Mouse (Mus musculus): Measurements from ENCODE around the gene Ccr4. TPM values are rescaled to one million over a fixed set of nuclear protein-coding genes. Genes with fewer than 3 reads are reported as not detected.

The Ccr4 gene
- polyA plus RNA-seq, 1 experiment from 2014 or later, result 0.55 TPM

GRCm38 (mm10) chr9:114462569-114462968 lies 42.1 kb downstream of the Ccr4 start:
- ATAC-seq (replicated peaks; ENCODE audit: low FRiP score), result no peak
- Histone ChIP-seq H3K4me3 (replicated peaks) (no peak overlapping the region), H3K36me3 (peaks cover 57% of the 10 kb centered on the region), H3K9me3 (replicated peaks) (no peaks in the 10 kb centered on the region), H3K4me2 (no peak overlapping the region), H3K27ac (no peak overlapping the region), H3K4me1 (peaks cover 12% of the 10 kb centered on the region; the same call in 1 of the 2 replicates), H3K9ac (no peak overlapping the region), H3K27me3 (no peaks in the 10 kb centered on the region)
- WGBS, result 79% methylated on average over 7 of the region's 7 CpGs

DNA sequence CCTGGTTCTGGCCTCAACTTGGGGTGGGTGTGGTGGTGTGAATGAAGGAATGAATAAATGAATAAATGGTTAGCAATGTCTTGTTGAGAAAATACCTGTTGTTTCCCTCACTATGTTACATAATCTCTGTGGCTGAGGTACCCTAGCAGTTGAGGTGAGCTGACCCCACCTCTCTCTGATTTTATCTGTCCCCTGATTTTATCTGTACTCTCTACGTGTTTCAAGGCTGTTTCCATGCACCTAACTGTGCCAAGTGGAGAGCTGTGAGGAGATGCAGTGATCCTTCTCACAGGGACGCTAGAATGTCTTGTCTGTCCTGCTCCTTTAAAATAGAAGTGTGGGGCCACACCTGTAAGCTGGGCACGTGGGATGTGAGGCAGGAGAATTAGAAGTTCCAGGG lies 46.3 kb downstream of the Ccr4 start:
- no peaks in the 10 kb centered on the region for H3K9me3 ChIP-seq (replicated peaks)
- peaks cover 40% of the 10 kb centered on the region for H3K36me3 ChIP-seq
- no peak overlapping the region for H3K4me2 ChIP-seq
- no peaks in the 10 kb centered on the region for H3K27me3 ChIP-seq
- no peak for ATAC-seq (replicated peaks; ENCODE audit: low FRiP score)
- no peak overlapping the region for H3K9ac ChIP-seq
- H3K4me1 ChIP-seq, result peaks cover 9% of the 10 kb centered on the region; the same call in 1 of the 2 replicates
- H3K27ac ChIP-seq, result no peak overlapping the region
- WGBS, result 79% methylated on average over 3 of the region's 3 CpGs
- H3K4me3 ChIP-seq (replicated peaks), result no peak overlapping the region

- Histone ChIP-seq H3K4me1 (peaks cover 9% of the 10 kb centered on the region; the same call in 1 of the 2 replicates), H3K4me2 (no peak overlapping the region), H3K36me3 (peaks cover 27% of the 10 kb centered on the region), H3K9me3 (replicated peaks) (no peaks in the 10 kb centered on the region), H3K4me3 (replicated peaks) (no peak overlapping the region), H3K27ac (no peak overlapping the region), H3K27me3 (no peaks in the 10 kb centered on the region), H3K9ac (no peak overlapping the region)
- WGBS, result 82% methylated on average over 2 of the region's 2 CpGs
- no peak for ATAC-seq (replicated peaks; ENCODE audit: low FRiP score)
Observed at GRCm38 (mm10) chr9:114455420-114455819, 49.3 kb downstream of the Ccr4 start.

DNA sequence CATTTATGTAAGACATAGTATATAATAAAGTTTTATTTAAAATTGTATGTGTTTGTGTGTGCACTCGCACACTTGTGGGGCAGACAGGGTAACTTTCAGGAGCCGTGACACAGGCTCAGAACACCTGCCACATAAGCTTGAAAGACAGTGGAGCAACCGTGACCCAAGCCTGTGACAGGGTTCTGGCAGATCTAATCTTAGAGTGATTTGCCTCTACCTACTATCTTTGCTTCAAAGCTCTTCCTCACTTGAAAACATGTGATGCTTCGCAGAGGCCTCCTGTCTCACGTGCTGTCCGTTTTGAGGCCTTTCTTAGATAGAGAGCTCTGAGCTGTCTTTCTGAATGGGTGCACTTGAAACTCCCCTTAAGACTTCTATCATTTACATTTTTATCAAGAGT lies 52.3 kb downstream of the Ccr4 start:
- ATAC-seq (replicated peaks; ENCODE audit: low FRiP score), result no peak
- H3K4me1 ChIP-seq, result peaks cover 9% of the 10 kb centered on the region; the same call in 1 of the 2 replicates
- H3K9me3 ChIP-seq (replicated peaks), result no peaks in the 10 kb centered on the region
- 89% methylated on average over 6 of the region's 6 CpGs for WGBS
- no peak overlapping the region for H3K27ac ChIP-seq
- H3K36me3 ChIP-seq, result peaks cover 15% of the 10 kb centered on the region
- no peak overlapping the region for H3K4me3 ChIP-seq (replicated peaks)
- H3K27me3 ChIP-seq, result no peaks in the 10 kb centered on the region
- H3K4me2 ChIP-seq, result no peak overlapping the region
- no peak overlapping the region for H3K9ac ChIP-seq

- no peak overlapping the region for H3K27ac ChIP-seq
- 83% methylated on average over 7 of the region's 7 CpGs for WGBS
Observed at GRCm38 (mm10) chr9:114451615-114452014, 53.1 kb downstream of the Ccr4 start.

GRCm38 (mm10) chr9:114449120-114449754 lies 55.5 kb downstream of the Ccr4 start:
- WGBS, result 87% methylated on average over 13 of the region's 13 CpGs

More at GRCm38 (mm10) chr9:114451615-114452014, 53.1 kb downstream of the Ccr4 start:
- Histone ChIP-seq H3K4me2 (no peak overlapping the region), H3K4me3 (replicated peaks) (no peak overlapping the region), H3K9me3 (replicated peaks) (no peaks in the 10 kb centered on the region), H3K27me3 (no peaks in the 10 kb centered on the region), H3K9ac (no peak overlapping the region), H3K36me3 (0 out of 2 replicates have a peak, but pooled peaks cover 7% of the 10 kb centered on the region), H3K4me1 (peaks cover 9% of the 10 kb centered on the region; the same call in 1 of the 2 replicates)
- ATAC-seq (replicated peaks; ENCODE audit: low FRiP score), result no peak

GRCm38 (mm10) chr9:114448700-114449099 lies 56.0 kb downstream of the Ccr4 start:
- Histone ChIP-seq H3K4me1 (no peaks in the 10 kb centered on the region), H3K4me3 (replicated peaks) (no peak overlapping the region), H3K36me3 (peaks cover 8% of the 10 kb centered on the region; the same call in 1 of the 2 replicates), H3K27ac (no peak overlapping the region), H3K4me2 (no peak overlapping the region), H3K9me3 (replicated peaks) (no peaks in the 10 kb centered on the region), H3K27me3 (no peaks in the 10 kb centered on the region), H3K9ac (no peak overlapping the region)
- ATAC-seq (replicated peaks; ENCODE audit: low FRiP score), result no peak
- WGBS, result 84% methylated on average over 5 of the region's 5 CpGs

More at GRCm38 (mm10) chr9:114449120-114449754, 55.5 kb downstream of the Ccr4 start:
- H3K9ac ChIP-seq, result no peak overlapping the region
- no peak for ATAC-seq (replicated peaks; ENCODE audit: low FRiP score)
- no peaks in the 10 kb centered on the region for H3K9me3 ChIP-seq (replicated peaks)
- no peak overlapping the region for H3K27ac ChIP-seq
- no peak overlapping the region for H3K4me3 ChIP-seq (replicated peaks)
- no peaks in the 10 kb centered on the region for H3K27me3 ChIP-seq
- H3K4me1 ChIP-seq, result no peaks in the 10 kb centered on the region
- H3K4me2 ChIP-seq, result no peak overlapping the region
- H3K36me3 ChIP-seq, result 0 out of 2 replicates have a peak, but pooled peaks cover 7% of the 10 kb centered on the region

GRCm38 (mm10) chr9:114446887-114447286 lies 57.8 kb downstream of the Ccr4 start:
- Histone ChIP-seq H3K4me3 (replicated peaks) (no peak overlapping the region), H3K9ac (no peak overlapping the region), H3K36me3 (peaks cover 12% of the 10 kb centered on the region; the same call in 1 of the 2 replicates), H3K27me3 (no peaks in the 10 kb centered on the region), H3K4me2 (no peak overlapping the region), H3K4me1 (no peaks in the 10 kb centered on the region), H3K9me3 (replicated peaks) (no peaks in the 10 kb centered on the region), H3K27ac (no peak overlapping the region)
- no peak for ATAC-seq (replicated peaks; ENCODE audit: low FRiP score)
- WGBS, result 92% methylated on average over 8 of the region's 8 CpGs

GRCm38 (mm10) chr9:114443351-114443750 lies 61.4 kb downstream of the Ccr4 start:
- H3K9ac ChIP-seq, result no peak overlapping the region
- H3K27ac ChIP-seq, result no peak overlapping the region
- no peaks in the 10 kb centered on the region for H3K4me1 ChIP-seq
- 87% methylated on average over 8 of the region's 8 CpGs for WGBS
- ATAC-seq (replicated peaks; ENCODE audit: low FRiP score), result no peak
- no peaks in the 10 kb centered on the region for H3K9me3 ChIP-seq (replicated peaks)
- no peaks in the 10 kb centered on the region for H3K27me3 ChIP-seq
- peaks cover 16% of the 10 kb centered on the region for H3K36me3 ChIP-seq
- no peak overlapping the region for H3K4me2 ChIP-seq
- no peak overlapping the region for H3K4me3 ChIP-seq (replicated peaks)

DNA sequence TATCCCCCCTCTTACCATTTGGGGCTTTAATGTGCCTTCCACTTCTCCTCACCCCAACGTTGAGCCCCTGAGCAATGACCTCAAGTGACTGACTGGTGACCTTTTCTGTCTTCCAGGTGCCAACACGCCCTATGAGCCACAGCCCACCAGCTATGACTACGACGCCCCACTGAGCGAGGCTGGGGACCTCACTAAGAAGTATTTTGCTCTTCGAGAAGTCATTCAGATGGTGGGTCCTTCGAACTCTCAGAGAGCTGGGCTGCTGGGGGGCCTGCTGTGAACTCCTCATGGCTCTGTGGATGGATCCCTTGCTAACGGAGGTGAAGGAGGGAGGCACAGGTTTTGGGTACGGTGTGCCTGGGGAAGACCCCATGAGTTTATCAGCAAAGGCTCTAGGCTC lies 61.8 kb downstream of the Ccr4 start:
- Histone ChIP-seq H3K4me2 (no peak overlapping the region), H3K4me1 (no peaks in the 10 kb centered on the region)
- WGBS, result 80% methylated on average over 9 of the region's 9 CpGs

DNA sequence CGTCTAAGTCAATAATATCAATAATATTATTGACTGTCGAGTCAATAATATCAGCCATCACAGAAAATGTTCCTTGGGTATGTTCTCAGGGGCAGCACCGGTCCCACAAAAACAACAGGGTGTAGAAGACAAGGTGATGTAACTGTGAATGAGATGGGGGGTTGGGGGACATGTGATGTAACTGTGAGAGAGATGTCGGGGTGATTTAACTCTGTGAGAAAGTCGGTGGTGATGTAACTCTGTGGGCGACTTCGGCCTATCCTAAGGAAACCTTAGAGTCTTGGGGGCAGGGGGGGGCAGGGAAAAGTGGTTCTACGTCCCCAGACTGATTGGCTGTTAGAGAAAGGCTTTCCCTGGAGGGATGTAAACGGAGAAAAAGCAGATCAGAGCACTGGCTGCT lies 62.5 kb downstream of the Ccr4 start:
- no peak for ATAC-seq (replicated peaks; ENCODE audit: low FRiP score)
- H3K27ac ChIP-seq, result no peak overlapping the region
- H3K4me1 ChIP-seq, result no peaks in the 10 kb centered on the region
- no peak overlapping the region for H3K4me2 ChIP-seq
- H3K36me3 ChIP-seq, result peaks cover 24% of the 10 kb centered on the region
- H3K9ac ChIP-seq, result no peak overlapping the region
- H3K27me3 ChIP-seq, result no peaks in the 10 kb centered on the region
- H3K4me3 ChIP-seq (replicated peaks), result no peak overlapping the region
- 93% methylated on average over 9 of the region's 9 CpGs for WGBS
- H3K9me3 ChIP-seq (replicated peaks), result no peaks in the 10 kb centered on the region

More for the DNA sequence above, 61.8 kb downstream of the Ccr4 start:
- H3K9me3 ChIP-seq (replicated peaks), result no peaks in the 10 kb centered on the region
- H3K4me3 ChIP-seq (replicated peaks), result no peak overlapping the region
- peaks cover 17% of the 10 kb centered on the region for H3K36me3 ChIP-seq
- no peak for ATAC-seq (replicated peaks; ENCODE audit: low FRiP score)
- H3K27me3 ChIP-seq, result no peaks in the 10 kb centered on the region
- no peak overlapping the region for H3K27ac ChIP-seq
- no peak overlapping the region for H3K9ac ChIP-seq

DNA sequence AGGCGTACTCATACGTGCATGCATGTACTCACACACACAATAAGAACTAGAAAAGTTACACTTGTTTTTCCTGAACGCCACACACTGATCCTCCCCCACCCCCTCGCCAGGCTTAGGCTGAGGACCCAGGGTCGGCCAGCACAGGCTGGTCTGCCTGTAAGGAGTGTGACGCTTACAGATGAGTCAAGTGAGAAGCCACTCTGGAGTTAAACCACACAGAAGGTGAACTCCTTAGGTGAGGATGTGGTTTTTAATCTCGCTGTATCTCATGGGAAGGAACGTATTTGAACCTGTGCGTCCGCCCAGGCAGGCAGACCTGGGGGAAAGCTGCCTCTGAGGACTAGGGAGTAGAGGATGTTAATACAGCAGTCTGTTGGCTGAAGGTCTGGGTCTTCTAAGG lies 64.2 kb downstream of the Ccr4 start:
- no peak overlapping the region for H3K4me2 ChIP-seq
- H3K36me3 ChIP-seq, result peaks cover 39% of the 10 kb centered on the region
- no peak for ATAC-seq (replicated peaks; ENCODE audit: low FRiP score)
- no peak overlapping the region for H3K4me3 ChIP-seq (replicated peaks)
- H3K27ac ChIP-seq, result no peak overlapping the region
- H3K4me1 ChIP-seq, result no peaks in the 10 kb centered on the region
- 79% methylated on average over 10 of the region's 10 CpGs for WGBS
- H3K9ac ChIP-seq, result no peak overlapping the region
- H3K9me3 ChIP-seq (replicated peaks), result 0 out of 2 replicates have a peak, but pooled peaks cover 4% of the 10 kb centered on the region
- no peaks in the 10 kb centered on the region for H3K27me3 ChIP-seq

Measured in kidney, embryonic 15.5 days (tissue).